Mouse (Mus musculus): ENCODE data around the gene Gsk3b. TPM values are rescaled to one million over a fixed set of nuclear protein-coding genes. Genes with fewer than 3 reads are reported as not detected.
"Not testable (repeated sequence)": the region's sequence is repeated elsewhere in the genome, so short reads cannot be mapped to it uniquely, and the experiment has no call there.

Gsk3b gene
- polyA plus RNA-seq (2014; fragmentation: Nextera tagmentation; extraction: Ambion mirVana), result 164 and 171 TPM in 2 replicates

DNA sequence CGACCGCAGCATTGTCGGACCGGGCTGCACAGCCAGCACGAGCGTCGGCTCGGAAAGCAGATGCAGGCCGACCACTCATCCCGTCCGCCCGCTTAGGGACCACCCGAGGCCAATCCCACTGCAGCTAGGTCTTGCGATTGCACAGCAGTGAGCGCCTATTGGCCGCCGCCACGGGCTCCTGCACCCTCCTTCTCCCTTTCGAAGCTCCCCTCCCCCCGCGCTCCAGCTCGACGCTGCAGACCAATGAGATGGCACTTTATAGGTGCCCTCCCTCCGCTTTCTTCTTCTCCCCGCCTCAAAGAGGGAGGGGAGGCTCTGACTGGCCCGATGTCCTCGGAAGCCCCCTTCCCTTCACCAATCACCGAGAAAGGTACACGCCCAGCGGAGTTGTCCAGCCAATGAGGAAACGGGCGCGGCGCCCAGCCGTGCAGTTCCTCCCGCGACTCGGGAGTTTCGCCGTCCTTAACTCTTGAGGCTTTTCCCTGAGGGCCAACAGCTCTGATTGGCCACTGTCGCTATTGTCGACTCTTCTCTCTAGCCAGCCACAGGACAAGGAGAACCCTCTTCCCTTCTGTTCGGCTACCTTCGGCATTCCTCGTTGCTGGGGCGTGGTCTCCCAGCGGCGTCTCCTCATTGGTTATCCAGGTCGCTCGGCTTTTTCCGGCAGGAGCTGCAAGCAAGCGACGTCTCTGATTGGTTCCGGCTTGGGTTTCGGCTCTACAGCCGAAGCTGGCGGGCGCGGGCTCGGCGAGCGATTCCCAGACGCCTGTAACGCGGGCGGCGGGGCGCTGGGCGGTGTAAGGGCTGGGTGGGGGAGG lies at the start of gene Gsk3b:
Gsk3b (plus strand) TSS at position 373 of the 818 bp plus-strand sequence.
- Histone ChIP-seq H3K9me3 (ENCODE audit: control insufficient read depth, low read length) (no peaks in the 10 kb centered on the region), H3K9ac (peak within 1 kb of the TSS; percentile 99), H3K36me3 (replicated peaks; ENCODE audit: control insufficient read depth, insufficient read depth) (no peaks in the 10 kb centered on the region), H3K4me1 (replicated peaks; ENCODE audit: control insufficient read depth, insufficient read depth, low read length) (peaks cover 21% of the 10 kb centered on the region), H3K27me3 (ENCODE audit: control insufficient read depth, insufficient read depth, low read length) (no peaks in the 10 kb centered on the region), H3K4me3 (replicated peaks; ENCODE audit: low read length) (peak within 1 kb of the TSS; percentile 97), H3K4me2 (replicated peaks) (peak within 1 kb of the TSS; percentile 68), H3K27ac (peak within 1 kb of the TSS; percentile 100)
- under 1% methylated on average over 67 of the region's 69 CpGs for WGBS
- peak; percentile 94 for ATAC-seq (ENCODE audit: low FRiP score)
- peak; percentile 99 for DNase-seq (ENCODE audit: low spot score)

DNA sequence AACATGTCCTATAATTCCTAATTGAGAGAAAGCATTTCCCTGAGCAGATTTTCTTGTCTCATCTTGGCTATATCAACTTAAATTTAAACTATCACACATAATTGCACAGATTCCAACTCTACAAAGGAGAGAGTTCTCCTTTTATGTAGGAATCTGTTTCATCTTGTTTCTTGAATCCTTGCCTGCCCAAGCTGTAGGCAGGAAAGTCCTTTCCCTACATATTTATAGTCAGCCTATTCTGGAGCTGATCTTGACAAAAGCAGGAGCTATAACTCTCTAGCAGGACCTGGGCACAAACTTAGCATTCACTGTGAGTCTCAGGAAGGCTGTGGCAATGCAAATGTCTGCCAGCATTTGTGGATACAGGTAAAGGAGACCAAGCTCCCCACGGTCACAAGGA lies 46.6 kb upstream of the Gsk3b start:
- no peak overlapping the region for H3K4me3 ChIP-seq (replicated peaks; ENCODE audit: low read length)
- no peaks in the 10 kb centered on the region for H3K4me1 ChIP-seq (replicated peaks; ENCODE audit: control insufficient read depth, insufficient read depth, low read length)
- no peaks in the 10 kb centered on the region for H3K9me3 ChIP-seq (ENCODE audit: control insufficient read depth, low read length)
- H3K27me3 ChIP-seq (ENCODE audit: control insufficient read depth, insufficient read depth, low read length), result no peaks in the 10 kb centered on the region
- ATAC-seq (ENCODE audit: low FRiP score) (no peak), DNase-seq (ENCODE audit: low spot score) (no peak)
- no peak overlapping the region for H3K27ac ChIP-seq
- no peak overlapping the region for H3K9ac ChIP-seq
- no peaks in the 10 kb centered on the region for H3K36me3 ChIP-seq (replicated peaks; ENCODE audit: control insufficient read depth, insufficient read depth)
- no peak overlapping the region for H3K4me2 ChIP-seq (replicated peaks)
- 88% methylated on average over 1 of the region's 1 CpGs for WGBS

DNA sequence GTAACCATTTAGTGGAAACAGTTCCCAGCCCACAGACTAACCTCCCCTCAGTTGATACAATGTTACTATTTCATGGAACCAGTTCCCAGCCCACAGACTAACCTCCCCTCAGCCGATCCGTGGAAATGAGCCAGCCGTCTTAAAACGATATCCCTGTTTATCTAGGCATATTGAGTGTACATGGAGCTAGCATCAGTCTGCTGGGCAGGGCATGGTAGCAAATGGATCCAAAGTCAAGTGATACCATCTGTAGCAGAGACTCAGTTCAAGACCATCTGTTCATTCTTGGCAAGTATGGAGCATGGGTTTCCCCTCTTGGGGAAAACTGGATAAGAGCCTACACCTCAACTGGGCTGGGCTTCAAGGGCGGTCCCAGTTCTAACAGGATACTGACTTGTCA lies 44.2 kb upstream of the Gsk3b start:
- H3K36me3 ChIP-seq (replicated peaks; ENCODE audit: control insufficient read depth, insufficient read depth), result no peaks in the 10 kb centered on the region
- ATAC-seq (ENCODE audit: low FRiP score) (no peak), DNase-seq (ENCODE audit: low spot score) (no peak)
- no peaks in the 10 kb centered on the region for H3K4me1 ChIP-seq (replicated peaks; ENCODE audit: control insufficient read depth, insufficient read depth, low read length)
- no peak overlapping the region for H3K9ac ChIP-seq
- 84% methylated on average over 5 of the region's 5 CpGs for WGBS
- no peaks in the 10 kb centered on the region for H3K27me3 ChIP-seq (ENCODE audit: control insufficient read depth, insufficient read depth, low read length)
- no peak overlapping the region for H3K4me2 ChIP-seq (replicated peaks)
- H3K4me3 ChIP-seq (replicated peaks; ENCODE audit: low read length), result no peak overlapping the region
- no peak overlapping the region for H3K27ac ChIP-seq
- no peaks in the 10 kb centered on the region for H3K9me3 ChIP-seq (ENCODE audit: control insufficient read depth, low read length)

DNA sequence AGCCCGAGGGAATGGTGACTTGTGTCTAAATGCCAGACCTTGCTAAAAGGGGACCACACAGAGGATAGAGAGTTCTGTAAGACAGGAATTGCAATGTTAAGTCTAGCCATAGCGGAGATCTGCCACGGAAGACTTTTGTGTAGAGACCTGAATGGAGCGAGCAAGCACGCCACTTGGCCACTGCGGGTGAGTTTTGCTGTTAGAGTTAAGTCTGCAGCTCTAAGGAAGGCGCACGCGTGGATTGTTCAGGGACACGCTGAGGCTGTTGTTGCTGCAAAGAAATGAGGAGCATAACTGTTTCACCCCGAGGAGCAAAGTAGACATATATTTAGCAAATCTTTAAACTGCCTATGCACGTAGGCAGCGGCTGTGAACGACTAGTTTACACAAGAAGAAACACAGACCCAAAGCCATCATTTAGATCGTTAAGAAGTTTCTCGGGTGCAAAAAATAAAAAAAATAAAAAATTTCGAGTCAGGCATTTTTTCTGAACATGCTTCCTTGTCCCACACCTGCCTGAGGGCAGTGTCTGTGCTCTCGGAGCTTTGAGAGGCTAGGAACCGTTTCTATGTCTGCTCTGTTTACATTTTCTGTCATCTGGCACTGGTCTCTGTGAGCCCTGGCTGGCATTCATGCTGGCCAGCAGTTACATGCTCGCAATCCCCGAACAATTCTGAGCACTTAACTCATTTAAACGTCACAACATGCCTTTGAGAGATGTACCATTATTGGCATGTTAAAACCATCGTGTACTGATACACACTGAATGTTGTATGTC lies 40.8 kb upstream of the Gsk3b start:
- Histone ChIP-seq H3K36me3 (replicated peaks; ENCODE audit: control insufficient read depth, insufficient read depth) (no peaks in the 10 kb centered on the region), H3K9me3 (ENCODE audit: control insufficient read depth, low read length) (no peaks in the 10 kb centered on the region), H3K9ac (no peak overlapping the region), H3K4me3 (replicated peaks; ENCODE audit: low read length) (no peak overlapping the region), H3K27ac (no peak overlapping the region), H3K4me2 (replicated peaks) (no peak overlapping the region), H3K4me1 (replicated peaks; ENCODE audit: control insufficient read depth, insufficient read depth, low read length) (no peaks in the 10 kb centered on the region), H3K27me3 (ENCODE audit: control insufficient read depth, insufficient read depth, low read length) (no peaks in the 10 kb centered on the region)
- no peak for DNase-seq (ENCODE audit: low spot score)
- 79% methylated on average over 23 of the region's 23 CpGs for WGBS
- ATAC-seq (ENCODE audit: low FRiP score), result no peak

DNA sequence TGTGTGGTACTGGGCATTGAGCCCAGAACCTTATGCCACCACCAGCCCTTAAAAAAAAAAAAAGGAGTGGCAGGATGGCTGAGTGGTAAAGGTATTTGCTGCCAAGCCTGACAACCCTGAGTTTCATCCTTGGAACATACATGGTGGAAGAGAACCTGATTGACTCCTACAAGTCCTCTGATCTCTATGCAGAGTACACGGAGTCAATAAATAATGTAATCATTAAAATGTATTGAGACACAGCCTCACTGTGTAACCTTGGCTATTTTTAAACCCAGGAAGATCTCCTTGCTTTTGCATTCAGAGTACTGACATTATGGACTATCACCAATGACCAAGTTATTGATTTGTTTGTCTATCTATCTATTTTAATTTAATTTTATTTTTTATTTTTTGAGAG lies 30.9 kb upstream of the Gsk3b start:
- Histone ChIP-seq H3K9ac (no peak overlapping the region), H3K4me1 (replicated peaks; ENCODE audit: control insufficient read depth, insufficient read depth, low read length) (no peaks in the 10 kb centered on the region), H3K4me3 (replicated peaks; ENCODE audit: low read length) (no peak overlapping the region), H3K9me3 (ENCODE audit: control insufficient read depth, low read length) (no peaks in the 10 kb centered on the region), H3K27me3 (ENCODE audit: control insufficient read depth, insufficient read depth, low read length) (no peaks in the 10 kb centered on the region), H3K36me3 (replicated peaks; ENCODE audit: control insufficient read depth, insufficient read depth) (no peaks in the 10 kb centered on the region), H3K4me2 (replicated peaks) (no peak overlapping the region), H3K27ac (no peak overlapping the region)
- ATAC-seq (ENCODE audit: low FRiP score) (no peak), DNase-seq (ENCODE audit: low spot score) (no peak)
- 92% methylated on average over 1 of the region's 1 CpGs for WGBS

DNA sequence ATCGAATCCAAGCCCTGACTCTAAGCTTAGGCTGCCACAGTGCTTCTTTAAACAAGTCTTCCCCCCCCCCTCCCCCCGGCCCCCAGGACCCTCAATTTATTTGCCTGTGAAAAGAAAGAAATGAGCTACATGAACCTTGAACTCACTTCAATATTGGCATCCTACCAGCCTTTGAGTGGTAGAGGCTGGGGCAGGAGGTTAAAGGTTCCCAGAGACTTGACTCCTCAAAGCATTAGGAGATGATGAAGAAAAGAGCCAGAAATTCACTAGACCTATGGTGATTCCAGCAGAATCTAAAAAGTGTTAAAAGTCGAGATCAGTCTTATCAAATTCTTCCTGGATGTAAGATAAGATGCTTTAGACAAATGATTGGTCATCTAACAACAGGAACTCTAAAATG lies 30.0 kb upstream of the Gsk3b start:
- ATAC-seq (ENCODE audit: low FRiP score) (no peak), DNase-seq (ENCODE audit: low spot score) (no peak)
- Histone ChIP-seq H3K9me3 (ENCODE audit: control insufficient read depth, low read length) (no peaks in the 10 kb centered on the region), H3K9ac (no peak overlapping the region), H3K4me2 (replicated peaks) (no peak overlapping the region), H3K36me3 (replicated peaks; ENCODE audit: control insufficient read depth, insufficient read depth) (no peaks in the 10 kb centered on the region), H3K4me1 (replicated peaks; ENCODE audit: control insufficient read depth, insufficient read depth, low read length) (no peaks in the 10 kb centered on the region), H3K27me3 (ENCODE audit: control insufficient read depth, insufficient read depth, low read length) (no peaks in the 10 kb centered on the region), H3K27ac (no peak overlapping the region), H3K4me3 (replicated peaks; ENCODE audit: low read length) (no peak overlapping the region)
- 85% methylated on average over 3 of the region's 3 CpGs for WGBS

DNA sequence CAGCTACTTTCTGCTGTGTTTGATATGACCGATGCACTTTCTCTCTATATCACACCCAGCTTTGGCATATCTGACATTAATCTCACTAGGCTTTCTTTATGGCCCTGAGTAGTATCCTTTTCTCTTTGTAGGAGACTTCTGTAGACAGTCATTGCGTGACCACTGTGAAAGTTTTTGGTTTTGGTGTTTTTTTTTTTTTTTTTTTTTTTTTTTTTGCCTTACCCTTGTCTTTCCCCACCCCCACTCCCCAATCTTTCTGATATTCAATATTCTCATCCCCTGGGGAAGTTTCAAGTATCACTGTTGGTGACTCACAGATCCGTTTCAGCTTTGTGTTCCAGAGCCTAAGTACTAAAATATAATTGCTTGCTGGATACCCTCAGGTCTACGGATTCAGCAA lies 29.2 kb upstream of the Gsk3b start:
- Histone ChIP-seq H3K27me3 (ENCODE audit: control insufficient read depth, insufficient read depth, low read length) (no peaks in the 10 kb centered on the region), H3K27ac (no peak overlapping the region), H3K4me2 (replicated peaks) (no peak overlapping the region), H3K36me3 (replicated peaks; ENCODE audit: control insufficient read depth, insufficient read depth) (no peaks in the 10 kb centered on the region), H3K4me1 (replicated peaks; ENCODE audit: control insufficient read depth, insufficient read depth, low read length) (no peaks in the 10 kb centered on the region), H3K9ac (no peak overlapping the region), H3K4me3 (replicated peaks; ENCODE audit: low read length) (no peak overlapping the region), H3K9me3 (ENCODE audit: control insufficient read depth, low read length) (no peaks in the 10 kb centered on the region)
- ATAC-seq (ENCODE audit: low FRiP score) (no peak), DNase-seq (ENCODE audit: low spot score) (no peak)
- WGBS, result 90% methylated on average over 4 of the region's 4 CpGs

DNA sequence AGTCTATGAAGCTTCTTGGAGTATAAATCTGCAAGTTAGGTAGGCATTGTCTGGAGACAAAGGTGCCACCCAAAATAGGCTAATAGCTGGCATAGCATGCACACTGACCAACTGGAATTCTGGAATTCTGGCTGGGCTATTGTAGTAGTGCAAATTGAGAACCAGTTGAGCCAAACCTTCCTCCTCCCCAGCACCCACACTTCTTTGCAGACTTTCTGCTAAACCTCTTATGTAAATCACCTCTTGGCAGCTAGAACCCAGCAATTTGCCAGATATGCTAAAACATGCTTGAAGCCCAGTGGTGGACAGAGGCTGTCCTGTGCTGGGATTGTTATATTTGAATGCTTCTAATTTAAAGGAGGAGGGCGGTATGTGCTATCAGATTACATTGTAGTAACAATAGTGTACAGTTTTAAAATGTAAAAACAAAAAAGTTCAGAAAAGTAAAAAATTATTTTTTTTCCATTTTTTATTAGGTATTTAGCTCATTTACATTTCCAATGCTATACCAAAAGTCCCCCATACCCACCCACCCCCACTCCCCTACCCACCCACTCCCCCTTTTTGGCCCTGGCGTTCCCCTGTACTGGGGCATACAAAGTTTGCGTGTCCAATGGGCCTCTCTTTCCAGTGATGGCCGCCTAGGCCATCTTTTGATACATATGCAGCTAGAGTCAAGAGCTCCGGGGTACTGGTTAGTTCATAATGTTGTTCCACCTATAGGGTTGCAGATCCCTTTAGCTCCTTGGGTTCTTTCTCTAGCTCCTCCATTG lies 14.8 kb upstream of the Gsk3b start:
- H3K9me3 ChIP-seq (ENCODE audit: control insufficient read depth, low read length), result peaks cover 23% of the 10 kb centered on the region
- H3K36me3 ChIP-seq (replicated peaks; ENCODE audit: control insufficient read depth, insufficient read depth); H3K27ac ChIP-seq; H3K4me2 ChIP-seq (replicated peaks); H3K4me3 ChIP-seq (replicated peaks; ENCODE audit: low read length); H3K4me1 ChIP-seq (replicated peaks; ENCODE audit: control insufficient read depth, insufficient read depth, low read length); H3K27me3 ChIP-seq (ENCODE audit: control insufficient read depth, insufficient read depth, low read length); H3K9ac ChIP-seq: not testable (repeated sequence)
- DNase-seq (ENCODE audit: low spot score), result peak; percentile 47
- WGBS, result 97% methylated on average over 1 of the region's 5 CpGs
- ATAC-seq (ENCODE audit: low FRiP score), result peak; percentile 27; the same call in 1 of the 2 replicates

DNA sequence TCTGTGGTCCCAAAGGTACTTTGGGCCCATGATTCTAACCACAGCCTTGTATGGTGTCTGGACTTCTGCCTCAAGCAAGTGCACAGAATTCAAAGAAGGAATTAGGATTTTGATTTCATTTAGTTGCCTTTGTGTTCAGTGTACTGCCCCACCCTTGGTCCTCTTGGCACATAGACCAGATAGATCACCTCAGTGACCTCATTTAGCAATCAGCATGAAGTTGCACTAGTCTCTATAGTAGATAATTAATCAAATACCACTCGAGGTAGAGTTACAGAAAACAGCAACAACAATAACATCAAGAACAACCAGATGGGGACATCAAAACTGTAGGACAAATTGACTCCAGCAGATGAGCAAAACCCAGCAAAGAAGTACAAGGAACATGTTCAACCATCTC lies 8.6 kb upstream of the Gsk3b start:
- no peak for ATAC-seq (ENCODE audit: low FRiP score)
- H3K27ac ChIP-seq, result no peak overlapping the region
- H3K27me3 ChIP-seq (ENCODE audit: control insufficient read depth, insufficient read depth, low read length), result no peaks in the 10 kb centered on the region
- no peaks in the 10 kb centered on the region for H3K9me3 ChIP-seq (ENCODE audit: control insufficient read depth, low read length)
- H3K4me2 ChIP-seq (replicated peaks), result no peak overlapping the region
- no peaks in the 10 kb centered on the region for H3K4me1 ChIP-seq (replicated peaks; ENCODE audit: control insufficient read depth, insufficient read depth, low read length)
- H3K9ac ChIP-seq, result no peak overlapping the region
- H3K36me3 ChIP-seq (replicated peaks; ENCODE audit: control insufficient read depth, insufficient read depth), result no peaks in the 10 kb centered on the region
- no peak for DNase-seq (ENCODE audit: low spot score)
- no peak overlapping the region for H3K4me3 ChIP-seq (replicated peaks; ENCODE audit: low read length)
- WGBS, result 68% methylated on average over 1 of the region's 1 CpGs
